Mouse (Mus musculus): Measurements from ENCODE around the gene Iqcf4.

DNA sequence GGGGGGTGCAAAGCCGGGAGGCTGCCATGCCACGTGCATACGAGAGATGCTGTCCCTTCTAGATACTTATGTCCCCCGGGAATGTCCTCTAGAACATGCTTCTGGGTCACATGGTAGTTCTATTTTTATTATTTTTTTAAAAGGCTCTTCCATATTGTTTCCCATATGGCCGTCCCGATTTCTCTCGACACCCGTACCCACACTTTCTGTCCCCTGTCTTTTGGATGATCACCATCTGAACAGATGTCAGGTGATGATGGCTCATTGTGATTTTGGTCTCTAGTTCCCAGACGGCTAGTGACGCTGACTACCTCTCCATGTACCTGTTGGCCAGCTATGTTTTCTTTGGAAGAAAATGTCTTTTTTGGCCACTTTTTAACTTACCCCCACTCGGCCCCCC lies 35.8 kb downstream of the Iqcf4 start:
- TF ChIP-seq MAFK (IDR thresholded peaks at IDR 0.05; ENCODE audit: insufficient read depth, low read depth, low read length), result no peak
- no peak for TF ChIP-seq ZC3H11A (IDR thresholded peaks at IDR 0.05; ENCODE audit: borderline replicate concordance, low read depth, low read length)
- TF ChIP-seq CHD2 (IDR thresholded peaks at IDR 0.05; ENCODE audit: low read depth, low read length), result no peak
- TF ChIP-seq HCFC1 (IDR thresholded peaks at IDR 0.05; ENCODE audit: borderline replicate concordance, insufficient read depth, low read length), result no peak
- no peak for TF ChIP-seq ZNF384 (IDR thresholded peaks at IDR 0.05; ENCODE audit: low read depth, low read length)

Data from ES-E14 (cell line).